ENCODE assay signal across 10 mouse cellular contexts in the genomic region with DNA sequence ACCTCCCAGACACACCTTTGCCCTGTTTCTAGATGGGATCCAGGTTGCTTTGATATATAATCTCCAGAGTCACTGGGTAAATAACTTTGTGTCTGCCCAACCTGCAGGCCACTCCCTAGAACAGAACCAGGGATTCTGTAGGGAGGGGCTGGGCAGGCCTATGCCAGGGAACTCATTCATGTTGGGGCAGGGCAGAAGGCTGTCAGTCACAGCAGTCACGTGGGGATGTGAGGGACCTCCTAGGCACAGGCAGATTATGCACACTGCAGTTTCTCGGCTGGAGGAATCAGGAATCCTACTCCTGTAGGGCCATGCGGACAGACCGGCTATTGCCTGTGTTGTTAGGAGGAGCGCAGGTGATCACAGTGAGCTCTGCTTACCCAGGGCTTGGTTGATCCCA. TPM values are rescaled to one million over a fixed set of nuclear protein-coding genes. Genes with fewer than 3 reads are reported as not detected.
DNase-seq lines count a peak whose midpoint lies in the region; ATAC-seq and TF ChIP-seq lines count a peak whose summit lies in the region.
"Had no signal": no experiment of that assay in that cellular context is flagged by ENCODE, and none has a peak within 500 bp of the region (broad histone marks: within the 10 kb centered on the region; RNA-seq: fewer than 3 reads in every experiment).

No protein-coding gene starts in this region.

- H3K36me3 ChIP-seq in heart, postnatal 0 days (replicated peaks; ENCODE audit: control insufficient read depth, insufficient read depth, low read length), result peaks cover 9% of the 10 kb centered on the region
- peaks cover 4% of the 10 kb centered on the region; the same call in 1 of the 2 replicates for H3K36me3 ChIP-seq in stomach, postnatal 0 days (ENCODE audit: control insufficient read depth, insufficient read depth, low read length)

- no peaks in the 10 kb centered on the region for H3K4me1 ChIP-seq in heart, postnatal 0 days (ENCODE audit: control insufficient read depth, insufficient read depth)
- no peaks in the 10 kb centered on the region for H3K4me1 ChIP-seq in stomach, postnatal 0 days (replicated peaks; ENCODE audit: control insufficient read depth, insufficient read depth)

- no peak overlapping the region for H3K4me3 ChIP-seq in heart, postnatal 0 days (ENCODE audit: low read depth, low read length)
- no peak overlapping the region for H3K4me3 ChIP-seq in stomach, postnatal 0 days (ENCODE audit: low read depth, low read length)
- H3K4me3 ChIP-seq: left cerebral cortex, adult 2 months had no signal

- H3K27me3 ChIP-seq in heart, postnatal 0 days (ENCODE audit: control insufficient read depth, insufficient read depth, low read length), result no peaks in the 10 kb centered on the region
- no peaks in the 10 kb centered on the region for H3K27me3 ChIP-seq in stomach, postnatal 0 days (ENCODE audit: control insufficient read depth, insufficient read depth, low read length)

- H3K9ac ChIP-seq in heart, postnatal 0 days (replicated peaks; ENCODE audit: low read depth, low read length), result no peak overlapping the region
- H3K9ac ChIP-seq in stomach, postnatal 0 days (ENCODE audit: low read length), result peak overlapping the region; percentile 18; the same call in 1 of the 2 replicates
- H3K9ac ChIP-seq: hindbrain, embryonic 14.5 days had no signal

- ATAC-seq in heart, postnatal 0 days (ENCODE audit: insufficient read depth, low read depth), result peak; percentile 57
- ATAC-seq in stomach, postnatal 0 days (ENCODE audit: low FRiP score, low TSS enrichment), result peak; percentile 89
- no peak for ATAC-seq in monocyte, adult 5-6 weeks (replicated peaks; ENCODE audit: insufficient number of reproducible peaks, low FRiP score, low TSS enrichment, poor library complexity, severe bottlenecking)

- H3K27ac ChIP-seq in heart, postnatal 0 days (ENCODE audit: low read depth), result no peak overlapping the region
- H3K27ac ChIP-seq in stomach, postnatal 0 days (replicated peaks), result peak overlapping the region; percentile 19
- H3K27ac ChIP-seq: hindbrain, embryonic 14.5 days; left cerebral cortex, adult 2 months had no signal

- H3K4me2 ChIP-seq in heart, postnatal 0 days (ENCODE audit: low read depth, low read length), result no peak overlapping the region
- H3K4me2 ChIP-seq in stomach, postnatal 0 days (replicated peaks; ENCODE audit: low read depth), result no peak overlapping the region
- H3K4me2 ChIP-seq: hindbrain, embryonic 14.5 days had no signal

- DNase-seq in heart, postnatal 0 days (ENCODE audit: low spot score), result no peak
- DNase-seq in heart, adult 18-20 months, result no peak
- DNase-seq in thymus, postnatal 4 days, result peak; percentile 7
- no peak for DNase-seq in thymus, postnatal 25 days
- peak; percentile 68 for DNase-seq in large intestine, adult 2 months (ENCODE audit: low read depth, low spot score)
- DNase-seq in stomach, postnatal 0 days (ENCODE audit: low spot score), result peak; percentile 76
- no peak for DNase-seq in left cerebral cortex, adult 9 months (ENCODE audit: low spot score in 2 of 2)

- no peaks in the 10 kb centered on the region for H3K9me3 ChIP-seq in heart, postnatal 0 days (replicated peaks; ENCODE audit: control insufficient read depth, low read length)
- H3K9me3 ChIP-seq in stomach, postnatal 0 days (ENCODE audit: control insufficient read depth, low read length), result no peaks in the 10 kb centered on the region

- TF ChIP-seq CTCF in heart, postnatal 0 days (IDR thresholded peaks at IDR 0.05; ENCODE audit: low read depth), result no peak
- TF ChIP-seq CTCF in stomach, postnatal 0 days (IDR thresholded peaks at IDR 0.05; ENCODE audit: low read depth), result no peak

- no peak for TF ChIP-seq EP300 in heart, postnatal 0 days (IDR thresholded peaks at IDR 0.05; ENCODE audit: low read depth)
- TF ChIP-seq EP300 in stomach, postnatal 0 days (optimal IDR thresholded peaks at IDR 0.05), result no peak

- WGBS in heart, postnatal 0 days, result 51% methylated on average over 5 of the region's 5 CpGs
- WGBS in large intestine, adult 2 months, result 37% methylated on average over 5 of the region's 5 CpGs
- WGBS in stomach, postnatal 0 days, result 43% methylated on average over 5 of the region's 5 CpGs

RNA-seq across cellular contexts. Expression of a gene that starts 16.6 kb away (rescaled TPM):
- total RNA-seq in heart, postnatal 0 days (2014; rRNA removed; ENCODE audit: low replicate concordance), result 49.9 and 56.5 TPM in 2 replicates
- 53.0 and 56.3 TPM in 2 replicates for polyA plus RNA-seq in heart, postnatal 0 days (2015; fragmentation: Nextera tagmentation; extraction: Ambion mirVana)
- total RNA-seq in heart, adult 18-20 months (2021), result 10 to 100 TPM; 52.1 to 54.1 TPM
- polyA plus RNA-seq in large intestine, adult 2 months (2012; rRNA removed), result 32.7 and 34.7 TPM in 2 replicates
- polyA plus RNA-seq in stomach, postnatal 0 days (2015; fragmentation: Nextera tagmentation; extraction: Ambion mirVana), result 46.7 and 48.1 TPM in 2 replicates
- 34.0 to 45.8 TPM (median 35.3 TPM) in 3 replicates for total RNA-seq in monocyte, adult 5-6 weeks (2017)

RNA-seq across cellular contexts. Expression of a gene that starts 25.6 kb away (rescaled TPM):
- 104 and 128 TPM in 2 replicates for total RNA-seq in heart, postnatal 0 days (2014; rRNA removed; ENCODE audit: low replicate concordance)
- polyA plus RNA-seq in heart, postnatal 0 days (2015; fragmentation: Nextera tagmentation; extraction: Ambion mirVana), result 58.7 and 59.9 TPM in 2 replicates
- 100 to 1,000 TPM; 137 to 170 TPM for total RNA-seq in heart, adult 18-20 months (2021)
- 2.8 and 3.7 TPM in 2 replicates for polyA plus RNA-seq in large intestine, adult 2 months (2012; rRNA removed)
- 46.2 and 52.2 TPM in 2 replicates for polyA plus RNA-seq in stomach, postnatal 0 days (2015; fragmentation: Nextera tagmentation; extraction: Ambion mirVana)
- total RNA-seq in monocyte, adult 5-6 weeks (2017), result 0.53 TPM in 1 of 3 replicates, not detected in the others

RNA-seq across cellular contexts. Expression of a gene that starts 44.6 kb away (rescaled TPM):
- total RNA-seq in heart, postnatal 0 days (2014; rRNA removed; ENCODE audit: low replicate concordance), result 2.2 and 6.0 TPM in 2 replicates
- polyA plus RNA-seq in heart, postnatal 0 days (2015; fragmentation: Nextera tagmentation; extraction: Ambion mirVana), result 4.7 and 6.0 TPM in 2 replicates
- total RNA-seq in heart, adult 18-20 months (2021), result 1 to 10 TPM; 2.3 to 3.4 TPM
- 10.3 and 14.4 TPM in 2 replicates for polyA plus RNA-seq in large intestine, adult 2 months (2012; rRNA removed)
- polyA plus RNA-seq in stomach, postnatal 0 days (2015; fragmentation: Nextera tagmentation; extraction: Ambion mirVana), result 11.0 and 12.5 TPM in 2 replicates
- total RNA-seq in monocyte, adult 5-6 weeks (2017), result 8.5 to 15.4 TPM (median 8.8 TPM) in 3 replicates

Comparison
In these comparisons a context has a peak if more than half of its experiments do, and no peak if none do; other contexts are left out.
1. DNase-seq: peak in thymus, postnatal 4 days (single experiment), large intestine, adult 2 months (single experiment) and stomach, postnatal 0 days (single experiment); none in heart, postnatal 0 days (single experiment), heart, adult 18-20 months (0 of 2), thymus, postnatal 25 days (single experiment) and left cerebral cortex, adult 9 months (0 of 2).
2. RNA of a gene that starts 25.6 kb away (total RNA-seq): 137 to 170 TPM in heart, adult 18-20 months and 104 to 128 TPM in heart, postnatal 0 days; 0.53 TPM in monocyte, adult 5-6 weeks; every median in the first group is over 10 times any median in the second.